Mouse (Mus musculus) ovary, adult 2 months (tissue): Measurements from ENCODE around the gene Cep78. TPM values are rescaled to one million over a fixed set of nuclear protein-coding genes. Genes with fewer than 3 reads are reported as not detected.

ENCODE experiments used
- polyA plus RNA-seq: library from polyadenylated mRNA; depleted of rRNA; stranded (reverse); fragments of >200 nt; gene quantifications from 2 replicates; pipeline ENCODE4 v1.2.3, GENCODE M21; 2012; rRNA removed

Cep78 gene
- polyA plus RNA-seq = 8.0 and 12.8 TPM in 2 replicates

GRCm38 (mm10) chr19:15984449-15985171 is at the start of gene Cep78:
TSS of gene Cep78 (minus strand) at chr19:15984989.

DNA sequence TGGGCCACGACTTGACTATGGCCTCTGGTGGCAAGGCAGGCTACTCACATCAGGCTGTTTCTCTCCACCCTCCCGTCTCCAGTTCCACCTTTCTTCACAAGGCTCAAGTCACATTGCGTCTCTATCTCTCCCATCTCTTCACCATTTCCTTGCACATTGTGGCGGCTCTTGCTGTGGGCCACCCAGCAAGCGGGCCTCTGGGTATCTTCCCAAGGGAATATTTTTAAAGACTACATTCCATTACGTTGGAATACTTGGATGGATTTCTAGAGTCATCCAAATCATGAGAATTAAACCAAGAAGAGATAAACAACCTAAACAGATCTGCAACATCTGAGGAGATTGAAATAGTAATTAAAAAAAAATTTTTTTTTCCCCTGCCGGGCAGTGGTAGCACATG is 37.6 kb downstream of the Cep78 start, which contains the start of gene Psat1:
Psat1 (minus strand) TSS at position 101 of the 400 bp plus-strand sequence.

Other genes starting within 250 kb of the Cep78 start
- gene Psat1, start 37.7 kb downstream of the Cep78 start, polyA plus RNA-seq = 6.7 and 7.5 TPM in 2 replicates
- 20.5 and 24.1 TPM in 2 replicates for gene Gnaq, start 147.8 kb upstream of the Cep78 start, polyA plus RNA-seq